Mouse (Mus musculus) layer of hippocampus, adult 2 months (tissue): ENCODE measurements at regions not wholly inside any gene's neighbourhood (a gene's known extent, or its start where the extent isn't known, plus 50 kb on each side); places are given as distances from the start of the nearest gene placed in this dataset.

ENCODE experiments used
- DNase-seq, 2 experiments: peaks; one replicate each; pipeline ENCODE4 v3.0.0; 2022; ENCODE audit warnings: low spot score in 2 of 2
- H3K27ac ChIP-seq: fragments of 200-600 bp; 2 replicates; pipeline ENCODE4 v1.8.1; 2022
- H3K4me3 ChIP-seq: fragments of 200-600 bp; 2 replicates; pipeline ENCODE4 v1.8.1; 2022; ENCODE audit warnings: mild to moderate bottlenecking
- CTCF ChIP-seq: fragments of 200-600 bp; conservative IDR thresholded peaks from 2 replicates; pipeline ENCODE4 v1.8.1; 2022; ENCODE audit warnings: antibody characterized with exemption, mild to moderate bottlenecking, moderate library complexity

GRCm38 (mm10) chr1:12189646-12190233 is 775.8 kb downstream of the A830018L16Rik start:
- Histone ChIP-seq H3K27ac (no peak overlapping the region), H3K4me3 (no peak overlapping the region)
- no peak for DNase-seq
- no peak for TF ChIP-seq CTCF

- H3K27ac ChIP-seq = no peak overlapping the region
- no peak overlapping the region for H3K4me3 ChIP-seq
- DNase-seq = no peak
- no peak for TF ChIP-seq CTCF
Measured at GRCm38 (mm10) chr1:12192588-12192987, 778.7 kb downstream of the A830018L16Rik start.

- Histone ChIP-seq H3K27ac (no peak overlapping the region), H3K4me3 (no peak overlapping the region)
- TF ChIP-seq CTCF = no peak
- no peak for DNase-seq
Measured at GRCm38 (mm10) chr1:12231089-12231488, 817.2 kb downstream of the A830018L16Rik start.

- no peak for DNase-seq
- TF ChIP-seq CTCF = no peak
- H3K27ac ChIP-seq = no peak overlapping the region
- H3K4me3 ChIP-seq = no peak overlapping the region
Measured at GRCm38 (mm10) chr1:12242090-12242489, 828.2 kb downstream of the A830018L16Rik start.

- DNase-seq = no peak
- Histone ChIP-seq H3K27ac (no peak overlapping the region), H3K4me3 (no peak overlapping the region)
- TF ChIP-seq CTCF = no peak
Measured at GRCm38 (mm10) chr1:12282493-12282892, 868.6 kb downstream of the A830018L16Rik start.

- H3K27ac ChIP-seq = no peak overlapping the region
- H3K4me3 ChIP-seq = no peak overlapping the region
- TF ChIP-seq CTCF = no peak
- DNase-seq = no peak
Measured at GRCm38 (mm10) chr1:12285551-12285950, 871.6 kb downstream of the A830018L16Rik start.

- Histone ChIP-seq H3K27ac (no peak overlapping the region), H3K4me3 (no peak overlapping the region)
- no peak for TF ChIP-seq CTCF
- no peak for DNase-seq
Measured at GRCm38 (mm10) chr1:12286026-12286425, 872.1 kb downstream of the A830018L16Rik start.

- Histone ChIP-seq H3K4me3 (no peak overlapping the region), H3K27ac (no peak overlapping the region)
- no peak for TF ChIP-seq CTCF
- no peak for DNase-seq
Measured at GRCm38 (mm10) chr1:12288521-12288920, 874.6 kb downstream of the A830018L16Rik start.

GRCm38 (mm10) chr1:12291787-12292186 is 877.9 kb downstream of the A830018L16Rik start:
- no peak overlapping the region for H3K27ac ChIP-seq

GRCm38 (mm10) chr1:12318029-12318428 is 904.1 kb downstream of the A830018L16Rik start:
- no peak overlapping the region for H3K4me3 ChIP-seq
- DNase-seq = no peak
- no peak for TF ChIP-seq CTCF
- no peak overlapping the region for H3K27ac ChIP-seq

More at GRCm38 (mm10) chr1:12291787-12292186, 877.9 kb downstream of the A830018L16Rik start:
- no peak for TF ChIP-seq CTCF
- no peak for DNase-seq
- no peak overlapping the region for H3K4me3 ChIP-seq

GRCm38 (mm10) chr1:12334186-12334585 is 920.3 kb downstream of the A830018L16Rik start:
- no peak for TF ChIP-seq CTCF
- Histone ChIP-seq H3K4me3 (no peak overlapping the region), H3K27ac (no peak overlapping the region)
- DNase-seq = no peak

GRCm38 (mm10) chr1:12344726-12345438 is 931.0 kb downstream of the A830018L16Rik start:
- DNase-seq = no peak
- H3K4me3 ChIP-seq = no peak overlapping the region
- no peak overlapping the region for H3K27ac ChIP-seq
- TF ChIP-seq CTCF = no peak

GRCm38 (mm10) chr1:12345439-12345819 is 931.5 kb downstream of the A830018L16Rik start:
- H3K4me3 ChIP-seq = no peak overlapping the region
- DNase-seq = no peak
- TF ChIP-seq CTCF = no peak
- H3K27ac ChIP-seq = no peak overlapping the region

GRCm38 (mm10) chr1:12354531-12354930 is 940.6 kb downstream of the A830018L16Rik start:
- no peak overlapping the region for H3K4me3 ChIP-seq
- TF ChIP-seq CTCF = no peak
- DNase-seq = no peak
- no peak overlapping the region for H3K27ac ChIP-seq
